Mouse (Mus musculus) midbrain, embryonic 12.5 days (tissue): ENCODE measurements at regions not wholly inside any gene's neighbourhood (a gene's known extent, or its start where the extent isn't known, plus 50 kb on each side); places are given as distances from the start of the nearest gene placed in this dataset.

Source experiments
- ATAC-seq: fragments of 200-750 bp; cut with Nextera tagmentation; 2 replicates; pipeline ENCODE4 v1.8.0; 2017; ENCODE audit warnings: low read depth, moderate TSS enrichment, moderate library complexity; ENCODE audit not compliant: low FRiP score
- H3K27ac ChIP-seq: fragments of 300-500 bp; sonication (generic); replicated peaks from 2 replicates; pipeline ENCODE4 v1.5.1; 2016; ENCODE audit warnings: mild to moderate bottlenecking
- H3K27me3 ChIP-seq: fragments of 300-500 bp; sonication (generic); 2 replicates; pipeline ENCODE4 v1.6.1; 2016; ENCODE audit warnings: mild to moderate bottlenecking
- H3K36me3 ChIP-seq: fragments of 300-500 bp; sonication (generic); 2 replicates; pipeline ENCODE4 v1.6.1; 2016
- H3K4me1 ChIP-seq: fragments of 300-500 bp; sonication (generic); 2 replicates; pipeline ENCODE4 v1.6.1; 2016
- H3K4me2 ChIP-seq: fragments of 300-500 bp; sonication (generic); replicated peaks from 2 replicates; pipeline ENCODE4 v1.6.1; 2016; ENCODE audit warnings: mild to moderate bottlenecking, moderate library complexity
- H3K4me3 ChIP-seq: fragments of 300-500 bp; sonication (generic); 2 replicates; pipeline ENCODE4 v1.5.1; 2016; ENCODE audit warnings: mild to moderate bottlenecking
- H3K9ac ChIP-seq: fragments of 300-500 bp; sonication (generic); replicated peaks from 2 replicates; pipeline ENCODE4 v1.6.1; 2016; ENCODE audit warnings: mild to moderate bottlenecking, moderate library complexity
- H3K9me3 ChIP-seq: fragments of 300-500 bp; sonication (generic); 2 replicates; pipeline ENCODE4 v1.6.1; 2016; ENCODE audit warnings: mild to moderate bottlenecking
- WGBS: fragments of 180-500 bp; shearing (Covaris S2); methylation state at CpG from one replicate; pipeline ENCODE4 v1.1.7; 2016; 5-methylcytosine and 5-hydroxymethylcytosine counted together

- H3K4me3 ChIP-seq, result no peak overlapping the region
- 92% methylated on average over 2 of the region's 2 CpGs for WGBS
- H3K27me3 ChIP-seq, result no peaks in the 10 kb centered on the region
- ATAC-seq, result no peak
- no peak overlapping the region for H3K9ac ChIP-seq
- H3K27ac ChIP-seq, result no peak overlapping the region
- no peak overlapping the region for H3K4me2 ChIP-seq
- H3K36me3 ChIP-seq, result no peaks in the 10 kb centered on the region
- no peaks in the 10 kb centered on the region for H3K4me1 ChIP-seq
- no peaks in the 10 kb centered on the region for H3K9me3 ChIP-seq
These were observed 179.8 kb upstream of the Plxnc1 start for GRCm38 (mm10) chr10:95124476-95124875.

- Histone ChIP-seq H3K36me3 (no peaks in the 10 kb centered on the region), H3K4me3 (no peak overlapping the region), H3K9me3 (no peaks in the 10 kb centered on the region), H3K4me1 (0 out of 2 replicates have a peak, but pooled peaks cover 2% of the 10 kb centered on the region), H3K27ac (no peak overlapping the region), H3K9ac (no peak overlapping the region), H3K27me3 (no peaks in the 10 kb centered on the region), H3K4me2 (no peak overlapping the region)
- no peak for ATAC-seq
- WGBS, result 79% methylated on average over 4 of the region's 4 CpGs
These were observed 175.4 kb upstream of the Plxnc1 start for GRCm38 (mm10) chr10:95120007-95120406.

- H3K36me3 ChIP-seq, result no peaks in the 10 kb centered on the region
- no peaks in the 10 kb centered on the region for H3K9me3 ChIP-seq
- H3K27me3 ChIP-seq, result no peaks in the 10 kb centered on the region
- ATAC-seq, result no peak
- H3K4me2 ChIP-seq, result no peak overlapping the region
- H3K4me1 ChIP-seq, result 0 out of 2 replicates have a peak, but pooled peaks cover 2% of the 10 kb centered on the region
- WGBS, result 66% methylated on average over 8 of the region's 8 CpGs
- H3K4me3 ChIP-seq, result no peak overlapping the region
- H3K9ac ChIP-seq, result no peak overlapping the region
- no peak overlapping the region for H3K27ac ChIP-seq
These were observed 174.2 kb upstream of the Plxnc1 start for GRCm38 (mm10) chr10:95118786-95119351.

- no peak for ATAC-seq
- H3K4me2 ChIP-seq, result no peak overlapping the region
- no peaks in the 10 kb centered on the region for H3K36me3 ChIP-seq
- 77% methylated on average over 3 of the region's 3 CpGs for WGBS
- 0 out of 2 replicates have a peak, but pooled peaks cover 2% of the 10 kb centered on the region for H3K4me1 ChIP-seq
- H3K27me3 ChIP-seq, result no peaks in the 10 kb centered on the region
- H3K9me3 ChIP-seq, result no peaks in the 10 kb centered on the region
- H3K27ac ChIP-seq, result no peak overlapping the region
- no peak overlapping the region for H3K9ac ChIP-seq
- no peak overlapping the region for H3K4me3 ChIP-seq
These were observed 173.1 kb upstream of the Plxnc1 start for GRCm38 (mm10) chr10:95117731-95118212.

GRCm38 (mm10) chr10:95117041-95117730 lies 172.6 kb upstream of the Plxnc1 start:
- no peak for ATAC-seq
- 87% methylated on average over 6 of the region's 6 CpGs for WGBS
- H3K27me3 ChIP-seq, result no peaks in the 10 kb centered on the region
- no peak overlapping the region for H3K27ac ChIP-seq
- no peaks in the 10 kb centered on the region for H3K9me3 ChIP-seq
- H3K4me1 ChIP-seq, result 0 out of 2 replicates have a peak, but pooled peaks cover 2% of the 10 kb centered on the region
- H3K36me3 ChIP-seq, result no peaks in the 10 kb centered on the region
- no peak overlapping the region for H3K4me3 ChIP-seq
- no peak overlapping the region for H3K9ac ChIP-seq
- H3K4me2 ChIP-seq, result no peak overlapping the region

- Histone ChIP-seq H3K4me2 (no peak overlapping the region), H3K9me3 (no peaks in the 10 kb centered on the region), H3K27me3 (no peaks in the 10 kb centered on the region), H3K9ac (no peak overlapping the region), H3K36me3 (no peaks in the 10 kb centered on the region), H3K4me1 (0 out of 2 replicates have a peak, but pooled peaks cover 2% of the 10 kb centered on the region), H3K27ac (no peak overlapping the region), H3K4me3 (no peak overlapping the region)
- 70% methylated on average over 3 of the region's 3 CpGs for WGBS
- no peak for ATAC-seq
These were observed 172.0 kb upstream of the Plxnc1 start for GRCm38 (mm10) chr10:95116579-95117011.

GRCm38 (mm10) chr10:95112837-95113388 lies 168.3 kb upstream of the Plxnc1 start:
- H3K27ac ChIP-seq, result no peak overlapping the region
- no peak for ATAC-seq
- H3K27me3 ChIP-seq, result no peaks in the 10 kb centered on the region
- no peak overlapping the region for H3K4me3 ChIP-seq
- H3K9ac ChIP-seq, result no peak overlapping the region
- H3K9me3 ChIP-seq, result no peaks in the 10 kb centered on the region
- 38% methylated on average over 9 of the region's 9 CpGs for WGBS
- H3K4me2 ChIP-seq, result no peak overlapping the region
- H3K36me3 ChIP-seq, result no peaks in the 10 kb centered on the region
- H3K4me1 ChIP-seq, result peaks cover under 1% of the 10 kb centered on the region

GRCm38 (mm10) chr10:95112231-95112774 lies 167.7 kb upstream of the Plxnc1 start:
- no peaks in the 10 kb centered on the region for H3K27me3 ChIP-seq
- peaks cover 7% of the 10 kb centered on the region for H3K4me1 ChIP-seq
- no peak overlapping the region for H3K4me2 ChIP-seq
- H3K36me3 ChIP-seq, result no peaks in the 10 kb centered on the region
- H3K27ac ChIP-seq, result no peak overlapping the region
- 65% methylated on average over 14 of the region's 14 CpGs for WGBS
- ATAC-seq, result no peak
- H3K9me3 ChIP-seq, result no peaks in the 10 kb centered on the region
- no peak overlapping the region for H3K9ac ChIP-seq
- no peak overlapping the region for H3K4me3 ChIP-seq

GRCm38 (mm10) chr10:95110786-95111185 lies 166.2 kb upstream of the Plxnc1 start:
- Histone ChIP-seq H3K4me1 (peaks cover 9% of the 10 kb centered on the region), H3K27ac (no peak overlapping the region), H3K4me2 (no peak overlapping the region), H3K27me3 (no peaks in the 10 kb centered on the region), H3K9ac (no peak overlapping the region), H3K4me3 (no peak overlapping the region), H3K36me3 (no peaks in the 10 kb centered on the region), H3K9me3 (no peaks in the 10 kb centered on the region)
- 91% methylated on average over 21 of the region's 21 CpGs for WGBS
- no peak for ATAC-seq

GRCm38 (mm10) chr10:95109576-95109975 lies 164.9 kb upstream of the Plxnc1 start:
- Histone ChIP-seq H3K27me3 (no peaks in the 10 kb centered on the region), H3K36me3 (no peaks in the 10 kb centered on the region), H3K9ac (no peak overlapping the region), H3K27ac (no peak overlapping the region), H3K4me1 (peaks cover 9% of the 10 kb centered on the region), H3K9me3 (no peaks in the 10 kb centered on the region), H3K4me3 (no peak overlapping the region), H3K4me2 (no peak overlapping the region)
- WGBS, result 80% methylated on average over 2 of the region's 2 CpGs
- ATAC-seq, result no peak

GRCm38 (mm10) chr10:95107532-95108251 lies 163.1 kb upstream of the Plxnc1 start:
- ATAC-seq, result 0 out of 2 replicates have a peak, but pooled peaks have one; percentile 38
- peaks cover 9% of the 10 kb centered on the region for H3K4me1 ChIP-seq
- no peaks in the 10 kb centered on the region for H3K27me3 ChIP-seq
- no peaks in the 10 kb centered on the region for H3K36me3 ChIP-seq
- H3K4me3 ChIP-seq, result no peak overlapping the region
- no peak overlapping the region for H3K4me2 ChIP-seq
- 22% methylated on average over 3 of the region's 3 CpGs for WGBS
- no peaks in the 10 kb centered on the region for H3K9me3 ChIP-seq
- H3K27ac ChIP-seq, result no peak overlapping the region
- no peak overlapping the region for H3K9ac ChIP-seq

GRCm38 (mm10) chr10:95103808-95104207 lies 159.2 kb upstream of the Plxnc1 start:
- no peaks in the 10 kb centered on the region for H3K27me3 ChIP-seq
- no peak overlapping the region for H3K4me3 ChIP-seq
- no peak overlapping the region for H3K9ac ChIP-seq
- no peak overlapping the region for H3K4me2 ChIP-seq
- no peaks in the 10 kb centered on the region for H3K36me3 ChIP-seq
- ATAC-seq, result no peak
- H3K27ac ChIP-seq, result no peak overlapping the region
- peaks cover 9% of the 10 kb centered on the region for H3K4me1 ChIP-seq
- no peaks in the 10 kb centered on the region for H3K9me3 ChIP-seq
